Mouse (Mus musculus): ENCODE data around the gene Cd207.

DNA sequence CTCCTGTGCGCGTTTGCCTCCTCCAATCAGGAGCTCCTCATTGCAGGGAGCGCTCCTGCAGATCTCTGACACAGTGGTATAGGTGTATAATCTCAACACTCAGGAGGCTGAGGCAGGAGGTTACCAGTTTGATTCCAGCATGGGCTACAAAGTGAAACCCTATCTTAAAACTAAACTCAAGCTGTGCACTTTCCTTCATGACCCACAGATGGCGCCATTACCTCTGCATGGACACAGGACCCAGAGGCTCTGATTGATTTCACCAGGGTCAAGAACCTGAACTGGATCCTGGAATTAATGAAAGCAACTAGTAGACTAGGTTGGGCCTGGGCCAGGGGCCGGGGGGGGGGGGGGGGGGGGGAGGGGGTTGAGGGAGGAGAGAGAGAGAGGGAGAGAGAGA, 12.6 kb upstream of the Cd207 start:
- TF ChIP-seq MYOG (IDR thresholded peaks at IDR 0.05; ENCODE audit: control insufficient read depth in 1 of 3, insufficient read depth in 1 of 3, insufficient read length in 2 of 3, low read depth in 2 of 3) (no peak), REST (IDR thresholded peaks at IDR 0.05; ENCODE audit: insufficient read depth, insufficient read length) (no peak), SRF (IDR thresholded peaks at IDR 0.05; ENCODE audit: control insufficient read depth, insufficient read length, low read depth) (no peak), MAX (IDR thresholded peaks at IDR 0.05; ENCODE audit: low read depth) (no peak), POLR2A (IDR thresholded peaks at IDR 0.05; ENCODE audit: insufficient read length, low read depth) (no peak), MYOD1 (IDR thresholded peaks at IDR 0.05; ENCODE audit: control insufficient read depth in 1 of 3, insufficient read length in 2 of 3, low read depth in 2 of 3) (no peak), POLR2AphosphoS2 (IDR thresholded peaks at IDR 0.05; ENCODE audit: insufficient read length, low read depth) (no peak)

Measured in myocyte (in vitro differentiated cells).